Mouse (Mus musculus) brain, embryonic 18.5 days (tissue): ENCODE measurements around the gene Otol1.

Experiments used
- DNase-seq: peaks from one replicate; pipeline ENCODE4 v3.0.0-alpha.2; 2012; ENCODE audit warnings: low read depth, low spot score

Otol1 gene

GRCm38 (mm10) chr3:70007313-70007712 lies at the start of gene Otol1:
Gene Otol1, plus strand, starts transcription at chr3:70007613.
- DNase-seq = no peak

- DNase-seq = no peak
Measured at GRCm38 (mm10) chr3:69962187-69962586, 45.2 kb upstream of the Otol1 start.

- DNase-seq = peak; percentile 32
Measured at GRCm38 (mm10) chr3:69971482-69972097, 35.8 kb upstream of the Otol1 start.

- no peak for DNase-seq
Measured at GRCm38 (mm10) chr3:69978092-69978491, 29.3 kb upstream of the Otol1 start.

GRCm38 (mm10) chr3:69993806-69994205 lies 13.6 kb upstream of the Otol1 start:
- DNase-seq = no peak

- no peak for DNase-seq
Measured at GRCm38 (mm10) chr3:70001540-70001939, 5.9 kb upstream of the Otol1 start.

GRCm38 (mm10) chr3:70003126-70003764 lies 4.2 kb upstream of the Otol1 start:
- no peak for DNase-seq

GRCm38 (mm10) chr3:70003955-70004354 lies 3.5 kb upstream of the Otol1 start:
- no peak for DNase-seq

- DNase-seq = no peak
Measured at GRCm38 (mm10) chr3:70004379-70004778, 3.0 kb upstream of the Otol1 start.

GRCm38 (mm10) chr3:70012641-70013040 lies 5.2 kb downstream of the Otol1 start:
- no peak for DNase-seq

- DNase-seq = no peak
Measured at GRCm38 (mm10) chr3:70026605-70027004, 19.2 kb downstream of the Otol1 start.

GRCm38 (mm10) chr3:70029260-70029659 lies 21.8 kb downstream of the Otol1 start:
- DNase-seq = peak; percentile 18

- DNase-seq = no peak
Measured at GRCm38 (mm10) chr3:70035593-70035992, 28.2 kb downstream of the Otol1 start.
